Mouse (Mus musculus) kidney, adult 18-20 months (tissue): ENCODE results near the gene Tgm4.

ENCODE experiments used
- DNase-seq: peaks from one replicate; pipeline ENCODE4 v3.0.0; 2021

Tgm4 gene

DNA sequence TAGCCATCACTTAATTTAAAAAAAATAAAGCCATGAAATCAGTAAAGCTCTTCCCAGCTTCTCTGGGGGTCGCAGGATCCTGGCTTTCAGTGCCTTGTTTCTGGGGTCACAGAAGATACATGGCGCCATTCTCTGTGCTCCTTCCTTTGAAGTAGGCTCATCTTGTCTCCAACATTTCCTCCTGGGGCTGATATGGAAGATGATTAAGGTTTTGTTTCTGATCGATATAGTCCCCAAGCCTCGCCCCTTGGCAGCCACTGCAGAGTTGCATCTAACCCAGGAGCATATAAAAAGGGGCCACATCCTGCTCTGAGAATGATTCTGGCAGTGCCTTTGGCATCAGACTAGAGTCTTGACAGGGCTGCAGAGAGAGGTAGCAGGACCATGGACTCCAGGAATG lies at the start of gene Tgm4:
Gene Tgm4 (plus strand): TSS at position 301 of the 400 bp plus-strand sequence.
- no peak for DNase-seq

DNA sequence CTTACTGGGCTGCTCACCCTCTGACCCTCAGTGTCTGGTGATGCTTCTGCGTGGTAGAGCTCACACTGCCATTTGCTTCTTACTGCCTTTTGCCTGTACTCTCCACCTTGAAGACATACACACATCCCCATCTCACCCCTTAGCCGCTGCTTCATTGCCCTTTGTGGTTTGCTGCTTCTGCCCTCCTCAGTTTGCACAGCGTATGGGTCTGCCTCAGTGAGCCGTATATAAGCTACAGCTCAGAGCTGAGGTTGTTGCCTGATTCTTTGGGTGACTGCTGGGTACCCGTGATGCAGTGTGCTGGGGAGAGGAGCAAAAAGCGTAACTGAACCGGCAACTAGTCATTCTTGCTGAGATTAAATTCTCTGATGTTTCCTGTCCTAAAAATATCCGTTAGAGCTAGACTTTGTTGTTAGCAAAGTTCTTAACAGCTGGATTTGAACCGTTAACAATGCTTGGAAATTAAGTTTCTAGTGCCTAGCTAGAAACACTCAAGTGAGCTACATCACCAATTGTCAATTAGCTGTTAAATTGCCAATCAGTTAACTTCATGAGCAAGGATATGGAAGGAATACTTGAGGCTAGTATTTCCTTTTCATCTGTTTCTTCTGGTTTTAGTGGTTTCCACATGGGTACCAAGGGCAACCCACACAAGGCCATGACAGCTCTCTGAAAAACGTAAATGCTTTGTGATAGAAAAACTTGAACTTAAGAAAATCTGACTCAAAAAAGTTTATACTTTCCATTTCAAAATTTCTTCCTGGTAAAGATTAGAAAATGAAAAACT lies 35.9 kb upstream of the Tgm4 start:
- no peak for DNase-seq

- no peak for DNase-seq
These were observed 35.3 kb upstream of the Tgm4 start for GRCm38 (mm10) chr9:122999193-122999586.

- DNase-seq = no peak
These were observed 29.8 kb upstream of the Tgm4 start for GRCm38 (mm10) chr9:123004718-123005117.

GRCm38 (mm10) chr9:123006071-123006470 lies 28.5 kb upstream of the Tgm4 start:
- DNase-seq = no peak

DNA sequence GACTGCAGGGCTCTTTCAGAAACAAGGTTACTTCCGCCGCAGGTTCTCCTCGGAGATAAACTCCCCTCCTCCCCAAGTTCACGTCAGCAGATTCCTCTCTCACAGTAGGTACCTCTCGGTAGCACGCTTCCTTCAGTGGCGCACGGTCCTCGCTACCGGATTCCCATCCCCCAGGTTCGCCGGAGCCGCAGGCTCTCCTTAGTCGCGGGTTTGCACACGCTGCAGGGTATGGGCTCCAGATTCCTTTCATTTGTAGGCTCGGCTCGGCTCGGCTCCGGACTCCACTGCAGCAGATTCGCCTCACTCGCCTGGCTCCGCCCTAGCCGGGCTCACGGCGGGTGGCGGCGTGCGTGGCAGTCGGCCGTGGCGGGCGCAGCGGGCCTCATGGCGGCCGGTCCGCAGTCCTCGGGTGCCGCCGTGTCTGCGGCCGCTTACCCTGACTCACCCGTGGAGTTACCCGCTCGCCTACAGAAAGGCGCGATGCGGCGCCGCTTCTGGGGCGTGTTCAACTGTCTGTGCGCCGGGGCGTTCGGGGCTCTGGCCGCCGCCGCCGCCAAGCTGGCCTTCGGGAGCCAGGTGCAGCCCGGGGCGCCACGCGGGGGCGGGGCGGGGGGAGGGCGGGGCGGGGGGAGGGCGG lies 13.4 kb upstream of the Tgm4 start, which contains the start of gene Tmem42:
Gene Tmem42 (plus strand): TSS at position 332 of the 637 bp plus-strand sequence.
- peak; percentile 93 for DNase-seq

- DNase-seq = no peak
These were observed 12.7 kb upstream of the Tgm4 start for GRCm38 (mm10) chr9:123021636-123022379.

DNA sequence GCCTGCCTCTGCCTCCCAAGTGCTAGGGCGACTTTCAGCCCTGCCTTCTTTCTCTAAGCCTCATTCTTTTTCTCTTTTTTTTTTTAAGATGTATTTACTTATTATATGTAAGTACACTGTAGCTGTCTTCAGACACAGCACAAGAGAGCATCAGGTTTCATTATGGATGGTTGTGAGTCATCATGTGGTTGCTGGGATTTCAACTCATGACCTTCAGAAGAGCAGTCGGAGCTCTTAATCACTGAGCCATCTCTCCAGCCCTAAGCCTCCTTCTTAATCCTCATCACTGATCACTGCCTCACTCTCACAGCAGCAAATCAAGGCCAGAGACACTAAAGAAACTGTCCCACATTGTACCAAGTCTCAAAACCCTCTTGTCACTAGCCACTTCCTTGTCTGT lies 10.3 kb upstream of the Tgm4 start:
- DNase-seq = no peak

GRCm38 (mm10) chr9:123031496-123032246 lies 2.9 kb upstream of the Tgm4 start:
- no peak for DNase-seq

DNA sequence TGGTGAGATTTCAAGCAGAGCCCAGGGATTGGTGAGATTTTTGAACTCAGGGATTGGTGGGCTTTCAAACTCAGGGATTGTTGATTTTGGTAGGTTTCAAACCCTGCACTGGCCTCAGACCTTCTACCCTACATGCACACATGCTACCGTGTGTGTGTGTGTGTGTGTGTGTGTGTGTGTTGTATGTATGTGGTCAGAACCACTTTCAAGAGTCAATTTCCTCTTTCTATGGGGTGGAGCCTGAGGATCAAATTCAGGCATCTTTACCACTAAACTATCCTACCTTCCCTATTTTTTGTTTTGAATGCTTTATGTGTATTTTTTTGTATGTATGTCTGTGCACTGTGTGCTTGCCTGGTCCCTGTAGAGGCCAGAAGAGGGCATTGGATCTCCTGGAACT lies 13.1 kb downstream of the Tgm4 start:
- no peak for DNase-seq

DNA sequence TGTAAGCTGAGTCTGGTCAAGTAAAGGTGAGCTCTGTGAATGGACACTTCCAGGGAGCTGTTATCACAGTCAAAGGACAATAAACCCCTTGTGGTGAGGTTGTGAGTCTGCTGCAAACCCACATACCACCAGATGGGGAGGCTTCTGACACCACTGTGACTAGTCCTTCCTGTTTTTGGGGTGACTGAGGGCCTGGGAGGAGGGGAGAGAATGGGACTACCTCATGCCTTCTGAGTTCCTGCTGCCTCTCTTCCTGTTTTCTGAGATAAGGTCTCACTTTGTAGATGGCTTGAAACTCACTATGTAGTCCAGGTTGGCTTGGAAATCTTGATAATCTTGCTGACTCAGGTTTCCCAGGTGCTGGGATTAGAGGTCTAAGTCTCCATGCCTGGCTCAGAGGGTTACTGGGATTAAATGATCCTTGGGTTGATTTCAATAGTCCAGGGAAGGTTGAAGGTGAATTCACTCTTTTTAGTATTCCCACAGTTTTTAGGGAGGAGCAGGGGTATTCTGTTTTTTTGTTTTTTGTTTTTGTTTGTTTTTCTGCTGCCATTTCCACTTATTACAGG lies 24.3 kb downstream of the Tgm4 start:
- no peak for DNase-seq

DNA sequence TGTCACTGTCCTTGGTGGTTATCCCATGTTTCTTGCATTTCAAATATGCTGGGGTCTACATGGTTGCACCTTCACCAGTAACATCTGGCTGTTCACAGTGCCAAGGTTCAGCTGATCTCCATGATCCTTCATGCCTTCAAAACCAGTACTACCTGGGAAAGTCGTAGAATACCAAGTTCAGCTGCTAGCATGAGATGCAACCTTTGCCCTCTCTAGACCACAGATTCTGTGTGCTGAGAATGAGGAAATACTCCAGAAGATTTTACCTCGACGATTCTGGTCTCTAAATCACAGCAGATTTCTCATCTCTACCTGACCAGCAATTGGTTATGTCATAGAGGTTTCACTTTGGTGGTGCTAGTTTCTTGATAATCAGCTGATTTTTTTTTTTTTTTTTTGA lies 25.6 kb downstream of the Tgm4 start:
- no peak for DNase-seq

GRCm38 (mm10) chr9:123079149-123079548 lies 44.6 kb downstream of the Tgm4 start:
- DNase-seq = no peak

GRCm38 (mm10) chr9:123080355-123080754 lies 45.8 kb downstream of the Tgm4 start:
- DNase-seq = no peak

GRCm38 (mm10) chr9:123080796-123081195 lies 46.3 kb downstream of the Tgm4 start:
- DNase-seq = no peak

DNA sequence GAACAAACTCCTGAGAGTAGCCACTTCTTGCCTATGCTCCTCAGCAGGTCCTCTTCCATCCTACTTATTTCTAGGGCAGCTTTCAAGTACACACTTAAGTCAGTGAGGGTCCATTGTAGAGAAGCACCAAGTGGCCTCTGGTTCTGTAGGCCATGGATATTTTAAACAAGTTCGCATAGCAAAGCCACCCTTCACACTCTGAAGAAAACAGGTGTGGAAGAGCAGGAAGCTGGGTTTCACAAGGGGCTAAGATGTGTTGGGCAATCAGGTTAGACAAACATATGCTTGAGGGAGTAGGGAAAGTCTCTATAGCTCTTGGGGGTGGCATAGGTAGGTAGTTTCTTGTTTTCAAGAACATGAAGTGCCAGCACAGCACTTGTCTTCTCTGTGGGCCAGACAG lies 50.8 kb downstream of the Tgm4 start:
- DNase-seq = no peak

GRCm38 (mm10) chr9:123087558-123087957 lies 53.0 kb downstream of the Tgm4 start:
- DNase-seq = no peak

DNA sequence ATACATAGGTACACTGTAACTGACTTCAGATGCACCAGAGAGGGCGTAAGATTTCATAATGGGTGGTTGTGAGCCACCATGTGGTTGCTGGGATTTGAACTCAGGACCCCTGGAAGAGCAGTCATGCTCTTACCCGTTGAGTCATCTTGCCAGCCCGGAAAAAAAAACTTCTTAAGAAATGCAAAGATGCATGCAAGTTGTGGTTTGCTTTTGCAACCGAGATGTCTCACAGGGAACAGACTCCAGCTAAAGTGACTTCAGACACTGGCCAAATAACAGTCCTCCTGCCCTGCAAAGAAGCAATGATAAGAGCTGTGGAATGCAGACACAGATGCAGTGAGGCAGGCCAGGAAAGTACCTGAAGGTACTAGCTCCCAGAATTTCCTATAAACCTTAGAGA lies 56.3 kb downstream of the Tgm4 start:
- no peak for DNase-seq

DNA sequence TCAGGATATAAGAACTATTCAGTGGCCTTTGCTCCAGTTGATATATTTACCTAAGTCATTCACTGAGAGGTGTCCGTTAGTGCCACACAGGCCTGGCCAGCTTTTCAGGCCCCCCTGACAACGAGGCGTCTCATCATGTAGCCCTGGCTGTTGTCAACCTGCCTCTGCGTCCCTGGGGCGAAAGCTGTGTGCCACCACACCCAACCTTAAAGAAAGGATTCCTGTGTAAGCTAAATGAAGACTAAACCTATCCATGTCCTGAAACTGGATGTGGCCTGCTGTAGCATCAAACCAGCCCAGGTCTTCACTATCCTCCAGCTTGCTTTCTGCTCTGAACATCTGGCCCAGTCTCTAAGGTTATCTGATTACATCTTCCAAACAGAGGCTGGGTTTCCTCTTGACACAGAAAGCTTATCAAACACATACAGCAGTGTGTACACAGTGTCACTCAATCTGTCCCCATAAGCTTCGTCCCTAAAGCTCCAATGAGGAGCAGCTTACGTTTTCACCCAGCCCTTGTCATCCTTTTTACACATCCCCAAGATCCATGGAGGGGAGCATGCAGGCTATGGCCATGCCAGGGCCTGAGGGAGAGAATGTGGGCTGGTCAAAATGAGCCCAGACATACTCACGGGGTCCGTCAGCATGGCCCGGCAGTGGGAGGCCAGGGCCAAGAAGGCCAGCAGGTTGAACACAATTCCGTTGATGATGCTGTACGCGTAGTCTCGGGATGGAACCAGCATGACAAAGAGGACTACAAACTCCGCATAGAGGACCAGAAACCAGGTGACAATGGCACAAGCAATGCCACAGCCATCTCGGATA lies 65.3 kb downstream of the Tgm4 start:
- no peak for DNase-seq

DNA sequence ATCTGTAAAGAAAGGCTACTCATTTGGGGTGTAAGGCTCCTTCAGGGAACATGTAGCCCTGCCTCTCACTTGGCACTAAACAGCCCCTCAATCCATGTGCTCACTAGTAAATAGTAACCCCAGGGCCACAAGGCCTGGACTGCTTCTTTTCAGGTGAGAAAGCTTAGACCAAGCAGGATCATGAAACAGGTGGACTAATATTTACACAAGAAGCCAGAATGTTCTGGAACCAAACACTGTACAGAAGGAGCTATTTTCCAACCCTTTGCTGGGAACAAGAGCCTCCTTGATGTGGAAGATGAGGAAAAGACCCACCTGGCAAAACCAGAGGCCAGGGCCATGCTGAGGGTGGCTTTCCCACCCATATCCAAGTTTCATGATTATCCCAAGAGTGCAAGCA lies 68.9 kb downstream of the Tgm4 start:
- DNase-seq = no peak

- no peak for DNase-seq
These were observed 69.8 kb downstream of the Tgm4 start for GRCm38 (mm10) chr9:123104362-123104761.

- no peak for DNase-seq
These were observed 72.7 kb downstream of the Tgm4 start for GRCm38 (mm10) chr9:123107186-123107585.
